Mouse (Mus musculus) cerebellum, postnatal 4 days (tissue): ENCODE results near the gene Smco4.

Experiments used
- DNase-seq, 2 experiments: peaks; one replicate each; pipeline ENCODE4 v3.0.0; 2022; ENCODE audit warnings: low spot score in 2 of 2, mixed read lengths in 1 of 2

The Smco4 gene

DNA sequence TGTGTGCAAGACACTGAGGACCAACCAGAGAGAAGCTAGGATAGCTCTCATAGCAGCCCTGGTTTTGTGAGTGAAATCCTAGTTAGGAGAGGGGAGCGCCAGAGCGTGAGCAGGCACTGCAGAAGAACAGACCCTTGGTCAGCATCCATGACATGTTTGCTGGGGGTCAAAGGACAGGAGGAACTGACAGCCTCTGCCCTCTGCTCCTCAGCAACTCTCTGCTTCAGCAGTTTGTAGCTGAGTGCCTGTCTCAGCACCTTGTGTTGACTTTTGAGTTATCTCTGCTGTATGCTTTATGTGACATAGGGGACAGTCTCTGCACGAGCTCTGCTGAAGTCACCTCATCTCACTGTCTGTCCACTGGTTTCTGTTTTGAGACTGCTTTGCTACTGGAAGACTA, 13.6 kb downstream of the Smco4 start:
- DNase-seq: no peak

- no peak for DNase-seq
Observed at GRCm38 (mm10) chr9:15507431-15507875, 14.2 kb downstream of the Smco4 start.

DNA sequence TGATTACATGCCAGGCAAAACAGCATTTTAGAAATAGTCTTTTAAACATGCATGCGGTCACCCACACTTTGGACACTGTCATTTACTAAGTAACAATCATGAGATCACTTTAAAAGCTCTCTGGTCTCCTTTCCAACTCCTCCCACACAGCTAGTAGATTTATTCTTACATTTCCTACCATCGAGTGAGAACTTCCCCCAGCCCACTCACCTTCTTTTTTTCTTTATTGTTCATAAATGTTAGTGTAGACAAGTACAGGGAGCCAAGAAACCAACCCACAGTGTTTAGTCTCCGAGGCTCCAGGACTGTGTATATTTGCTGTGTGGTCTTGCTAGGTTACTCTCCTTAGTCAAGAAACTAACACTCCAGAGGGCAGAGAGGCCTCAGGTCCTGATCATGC, 16.1 kb downstream of the Smco4 start:
- DNase-seq: no peak

DNA sequence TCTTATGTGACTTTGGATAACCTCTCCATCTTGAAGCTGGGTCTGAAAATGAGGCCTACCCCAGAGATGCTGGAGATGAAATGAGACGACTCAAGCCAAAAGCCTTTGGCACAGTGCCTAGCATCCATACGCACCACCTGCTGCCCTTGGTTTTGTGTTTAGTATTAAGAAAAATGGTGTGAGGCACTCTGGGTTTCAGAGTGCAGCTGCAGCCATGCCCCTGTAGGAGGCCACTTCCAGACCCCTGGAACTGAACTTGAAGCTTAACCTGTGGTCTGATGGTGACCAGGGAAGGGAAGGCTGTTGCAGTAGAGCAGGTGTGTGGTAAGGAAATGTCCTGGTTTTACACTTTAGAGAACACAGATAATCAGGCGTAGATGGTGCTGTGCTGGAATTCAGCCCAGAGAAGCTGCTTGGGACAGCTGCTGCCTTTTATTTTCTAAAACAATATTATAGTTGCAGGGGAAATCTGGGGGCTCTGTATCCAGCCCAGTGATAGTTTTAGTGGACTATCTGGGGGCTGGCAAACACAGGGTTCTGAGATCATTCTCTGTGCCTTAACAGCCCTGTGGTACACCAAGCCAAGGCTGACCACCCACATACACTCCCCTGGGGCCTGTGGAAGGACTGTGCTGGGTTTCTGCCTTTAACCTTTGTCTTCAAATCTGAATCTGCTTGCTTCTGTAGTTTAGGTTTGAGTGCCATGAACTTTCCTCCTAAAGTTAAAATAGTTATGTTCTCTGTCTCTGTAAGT, 17.5 kb downstream of the Smco4 start:
- peak in 1 of 2 experiments; percentile 61 for DNase-seq

DNA sequence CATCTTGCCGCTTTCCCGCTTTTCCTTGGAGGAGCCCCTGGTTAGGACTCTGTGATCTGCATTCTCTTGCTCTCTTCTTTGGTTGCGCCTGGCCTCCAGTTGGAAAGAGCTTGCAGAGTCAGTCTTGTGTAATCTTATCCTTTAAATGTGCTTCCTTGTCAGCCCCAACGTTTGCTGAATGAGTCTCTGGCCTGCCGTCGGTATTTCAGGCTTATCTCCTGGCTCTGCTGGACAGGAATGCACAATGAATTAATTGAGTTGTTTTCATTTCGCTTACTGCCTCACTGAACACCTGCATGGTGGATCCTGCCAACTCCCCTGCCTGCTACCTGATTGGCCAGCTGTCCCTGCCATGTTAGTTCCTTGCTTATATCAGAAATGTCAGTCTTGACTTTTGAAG, 19.7 kb downstream of the Smco4 start:
- DNase-seq: peak in 1 of 2 experiments; percentile 43

DNA sequence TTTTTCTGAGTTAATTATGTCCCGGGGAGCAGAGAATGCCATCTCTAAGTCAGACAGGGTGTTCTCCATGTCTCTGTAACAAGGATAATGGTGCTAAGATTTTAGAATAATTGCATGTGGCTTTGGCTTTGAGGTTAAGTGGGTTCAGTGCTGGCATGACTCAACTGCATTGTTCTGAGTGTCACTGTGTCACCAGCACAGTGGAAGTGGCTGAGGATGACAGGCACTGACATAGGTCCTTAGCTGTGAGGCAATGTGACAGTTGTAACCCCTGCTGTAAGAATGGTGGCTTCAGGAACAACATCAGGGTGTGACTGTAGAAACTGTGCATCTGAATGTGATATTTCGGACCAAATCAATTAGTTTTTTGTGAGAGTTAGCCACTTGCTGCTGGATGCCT, 22.8 kb downstream of the Smco4 start:
- DNase-seq: no peak

GRCm38 (mm10) chr9:15517979-15518378, 24.7 kb downstream of the Smco4 start:
- no peak for DNase-seq

DNA sequence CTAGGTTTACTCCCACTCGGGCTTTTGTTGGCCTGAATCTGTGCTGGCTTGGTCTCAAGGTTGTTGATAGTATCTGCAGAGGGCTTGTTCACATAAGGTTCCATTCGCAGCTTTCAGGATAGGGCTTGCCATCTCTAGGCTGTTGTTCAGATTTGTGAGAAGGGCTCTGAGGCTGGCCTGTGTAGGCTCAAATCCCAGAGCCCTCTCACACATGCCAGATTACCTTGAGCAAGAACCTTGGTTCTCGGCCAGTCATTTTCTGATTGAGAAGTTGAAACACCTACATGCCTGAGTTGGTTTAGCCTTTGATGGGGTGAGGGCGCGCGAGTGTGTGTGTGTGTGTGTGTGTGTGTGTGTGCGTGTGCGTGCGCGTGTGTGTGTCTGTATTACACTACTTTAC, 29.1 kb downstream of the Smco4 start:
- DNase-seq: no peak

DNA sequence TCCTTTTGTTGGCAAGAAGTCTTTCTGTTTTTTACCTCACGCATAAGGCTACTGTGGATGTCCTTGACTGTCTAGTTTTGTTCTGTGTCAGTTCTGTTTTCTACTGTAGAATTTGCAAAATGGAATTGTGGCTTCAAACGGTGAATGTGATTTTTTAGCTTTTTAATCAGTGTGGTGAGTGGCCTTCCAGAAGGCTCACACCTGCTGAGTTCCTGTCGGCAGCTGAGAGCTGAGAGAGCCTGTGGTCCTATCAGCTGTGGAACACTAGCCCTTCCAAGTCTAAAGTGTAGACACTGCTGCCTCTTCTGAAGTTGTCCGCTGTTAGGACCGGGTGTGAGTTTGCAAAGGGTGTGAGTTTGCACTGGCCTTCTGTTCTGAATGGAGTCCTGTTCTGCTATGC, 29.7 kb downstream of the Smco4 start:
- DNase-seq: no peak

DNA sequence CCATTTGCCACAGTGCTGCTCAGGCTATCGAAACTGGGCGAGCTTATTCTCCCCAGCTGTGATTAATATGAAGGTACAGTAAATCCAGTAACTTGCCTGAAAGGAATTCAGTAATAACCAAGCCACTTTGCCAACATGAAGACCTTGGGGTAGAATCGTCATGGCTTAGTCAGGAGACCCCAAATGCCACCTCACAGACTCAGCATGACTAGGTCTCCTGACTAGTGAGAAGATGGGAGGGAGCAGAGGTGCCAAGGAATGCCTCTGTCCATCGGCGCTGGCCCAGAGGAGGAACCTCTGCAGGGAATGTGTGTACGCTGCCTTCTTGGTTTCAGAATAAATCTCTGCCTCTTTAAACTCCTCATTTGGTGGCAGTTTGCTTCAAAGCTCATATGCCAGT, 30.4 kb downstream of the Smco4 start:
- no peak for DNase-seq

- no peak for DNase-seq
Observed at GRCm38 (mm10) chr9:15525246-15525645, 32.0 kb downstream of the Smco4 start.

GRCm38 (mm10) chr9:15526539-15526938, 33.3 kb downstream of the Smco4 start:
- no peak for DNase-seq

GRCm38 (mm10) chr9:15527846-15528245, 34.6 kb downstream of the Smco4 start:
- no peak for DNase-seq

DNA sequence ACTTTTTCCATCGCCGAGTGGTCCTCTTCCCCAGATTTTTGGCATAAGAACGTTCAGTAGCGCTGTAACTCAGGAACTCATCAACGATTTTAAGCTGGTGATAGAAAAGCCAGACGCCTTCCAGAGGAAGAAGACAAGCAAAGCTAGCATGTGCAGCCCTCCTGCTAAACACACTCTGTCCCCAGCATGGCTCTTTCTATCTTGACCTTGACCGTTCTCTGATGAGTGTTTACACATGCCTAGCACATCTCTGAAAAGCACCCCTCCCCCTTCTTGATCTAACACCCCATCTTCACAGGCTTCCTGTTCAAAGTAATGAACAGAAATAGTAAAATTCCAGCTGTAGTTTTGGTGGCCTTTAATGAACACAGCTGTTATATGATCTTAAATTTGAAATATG, 35.1 kb downstream of the Smco4 start:
- no peak for DNase-seq

GRCm38 (mm10) chr9:15529275-15529964, 36.2 kb downstream of the Smco4 start:
- peak in 1 of 2 experiments; percentile 64 for DNase-seq

- DNase-seq: no peak
Observed at GRCm38 (mm10) chr9:15529965-15530320, 36.7 kb downstream of the Smco4 start.

- DNase-seq: no peak
Observed at GRCm38 (mm10) chr9:15531204-15531603, 38.0 kb downstream of the Smco4 start.

DNA sequence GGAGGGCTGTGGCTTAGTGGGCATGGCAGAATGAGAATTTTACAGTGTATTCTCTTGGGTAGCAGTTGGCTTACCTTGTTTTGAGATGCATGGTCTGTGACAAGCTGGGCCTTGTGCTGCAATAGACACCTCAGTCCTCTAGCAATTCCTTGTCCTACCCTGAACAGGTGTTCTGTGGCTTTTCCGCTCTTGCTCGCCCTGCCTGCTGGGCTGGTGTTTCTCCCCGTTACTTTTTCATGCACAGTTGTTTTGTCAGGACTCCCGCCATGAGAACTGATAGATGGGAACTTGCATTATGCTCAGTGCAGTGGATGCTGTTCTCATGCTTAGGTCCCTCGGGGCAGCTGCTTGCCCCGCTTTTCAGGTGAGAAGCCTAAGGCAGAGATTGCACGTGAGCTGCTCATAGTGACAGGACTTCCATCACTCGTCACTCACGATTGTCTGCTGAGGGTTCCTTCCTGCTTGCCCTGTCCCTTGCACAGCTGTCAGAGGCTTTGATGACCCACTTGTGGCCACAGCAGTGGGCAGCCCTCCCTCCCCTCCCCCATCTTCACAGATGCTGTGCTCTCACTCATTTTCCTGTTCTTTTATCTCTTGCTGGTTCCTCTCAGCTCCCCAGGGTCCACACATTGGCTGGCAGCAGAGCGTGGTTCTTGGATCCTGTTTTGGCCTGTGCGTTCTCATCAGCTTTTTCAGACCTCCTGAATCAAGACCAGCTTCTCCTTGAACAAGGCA, 40.3 kb downstream of the Smco4 start:
- DNase-seq: no peak

DNA sequence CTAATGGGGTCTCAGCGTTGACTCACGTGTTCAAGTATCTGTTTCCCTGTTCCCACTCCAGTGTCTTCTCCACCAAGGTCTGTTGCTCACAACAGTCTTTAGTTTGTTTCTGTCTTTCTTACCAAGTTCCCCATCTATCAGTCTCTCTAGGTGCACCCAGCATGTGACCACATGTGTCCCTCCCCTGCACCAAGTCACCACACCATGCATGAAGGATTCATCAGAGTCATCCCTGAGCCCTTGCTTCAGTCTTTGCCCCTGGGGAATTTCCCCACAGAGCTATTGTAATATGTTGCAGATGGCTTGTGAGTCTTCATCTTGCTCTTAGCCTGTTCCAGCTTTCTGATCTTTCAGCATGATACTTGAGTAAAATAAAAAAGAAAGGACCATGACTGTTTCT, 40.9 kb downstream of the Smco4 start:
- no peak for DNase-seq

- no peak for DNase-seq
Observed at GRCm38 (mm10) chr9:15535418-15535817, 42.2 kb downstream of the Smco4 start.

DNA sequence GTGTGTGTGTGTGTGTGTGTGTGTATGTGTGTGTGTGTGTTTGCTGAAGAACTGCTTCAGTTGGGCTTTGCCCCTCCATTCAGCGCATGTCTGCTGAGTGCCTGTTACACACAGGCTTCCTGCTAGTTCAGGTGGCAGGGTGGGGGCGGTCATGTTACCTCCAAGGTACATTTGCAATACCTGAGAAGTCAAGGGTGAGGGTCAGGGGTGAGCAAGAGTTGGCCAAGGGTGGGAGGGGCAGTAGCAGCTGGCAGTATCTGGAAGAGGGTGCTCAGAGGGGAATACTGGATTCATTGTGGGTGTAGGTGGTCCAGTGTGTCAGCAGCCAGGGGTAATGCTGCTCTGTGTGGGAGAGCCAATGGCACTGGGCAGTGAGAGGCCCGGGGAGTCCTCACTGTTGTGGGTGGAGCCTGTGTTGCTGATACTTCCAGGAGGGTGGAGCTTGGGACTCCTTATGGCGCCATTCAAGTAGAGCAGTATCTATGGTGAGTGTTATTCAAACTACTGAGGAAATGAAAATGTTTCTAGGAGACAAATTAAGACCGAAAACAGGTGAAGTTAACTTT, 43.7 kb downstream of the Smco4 start:
- no peak for DNase-seq

GRCm38 (mm10) chr9:15537455-15538048, 44.3 kb downstream of the Smco4 start:
- no peak for DNase-seq
